Mouse (Mus musculus): ENCODE measurements around the gene Suco. TPM values are rescaled to one million over a fixed set of nuclear protein-coding genes. Genes with fewer than 3 reads are reported as not detected.

Gene Suco
- polyA plus RNA-seq, 1 experiment: 52.0 TPM

GRCm38 (mm10) chr1:161900129-161900528, 23.6 kb upstream of the Suco start:
- H3K9ac ChIP-seq (ENCODE audit: low read depth, poor library complexity, severe bottlenecking): no peak overlapping the region
- H3K27ac ChIP-seq (ENCODE audit: insufficient read depth, low read length): no peak overlapping the region
- no peaks in the 10 kb centered on the region for H3K9me3 ChIP-seq (replicated peaks; ENCODE audit: control insufficient read depth, insufficient read depth, low read length, poor library complexity, severe bottlenecking)
- TF ChIP-seq EP300 (IDR thresholded peaks at IDR 0.05; ENCODE audit: insufficient read depth, low read depth, low read length) (no peak), POLR2A (IDR thresholded peaks at IDR 0.05; ENCODE audit: insufficient read depth, low read length) (no peak)
- H3K4me3 ChIP-seq (ENCODE audit: low read depth, low read length): no peak overlapping the region
- no peaks in the 10 kb centered on the region for H3K36me3 ChIP-seq (ENCODE audit: control insufficient read depth, insufficient read depth, low read length, poor library complexity, severe bottlenecking)
- no peaks in the 10 kb centered on the region for H3K4me1 ChIP-seq (ENCODE audit: control insufficient read depth, insufficient read depth, low read length)
- H3K27me3 ChIP-seq (ENCODE audit: control insufficient read depth, insufficient read depth, low read length, poor library complexity, severe bottlenecking): no peaks in the 10 kb centered on the region

GRCm38 (mm10) chr1:161897235-161897634, 20.8 kb upstream of the Suco start:
- Histone ChIP-seq H3K27ac (ENCODE audit: insufficient read depth, low read length) (no peak overlapping the region), H3K9ac (ENCODE audit: low read depth, poor library complexity, severe bottlenecking) (no peak overlapping the region), H3K4me3 (ENCODE audit: low read depth, low read length) (no peak overlapping the region), H3K4me1 (ENCODE audit: control insufficient read depth, insufficient read depth, low read length) (no peaks in the 10 kb centered on the region), H3K27me3 (ENCODE audit: control insufficient read depth, insufficient read depth, low read length, poor library complexity, severe bottlenecking) (no peaks in the 10 kb centered on the region), H3K36me3 (ENCODE audit: control insufficient read depth, insufficient read depth, low read length, poor library complexity, severe bottlenecking) (no peaks in the 10 kb centered on the region), H3K9me3 (replicated peaks; ENCODE audit: control insufficient read depth, insufficient read depth, low read length, poor library complexity, severe bottlenecking) (no peaks in the 10 kb centered on the region)
- TF ChIP-seq EP300 (IDR thresholded peaks at IDR 0.05; ENCODE audit: insufficient read depth, low read depth, low read length) (no peak), CTCF (IDR thresholded peaks at IDR 0.05; ENCODE audit: low read depth, low read length) (no peak), POLR2A (IDR thresholded peaks at IDR 0.05; ENCODE audit: insufficient read depth, low read length) (no peak)

GRCm38 (mm10) chr1:161896130-161896529, 19.6 kb upstream of the Suco start:
- no peak overlapping the region for H3K27ac ChIP-seq (ENCODE audit: insufficient read depth, low read length)
- no peaks in the 10 kb centered on the region for H3K27me3 ChIP-seq (ENCODE audit: control insufficient read depth, insufficient read depth, low read length, poor library complexity, severe bottlenecking)
- no peaks in the 10 kb centered on the region for H3K4me1 ChIP-seq (ENCODE audit: control insufficient read depth, insufficient read depth, low read length)
- H3K9ac ChIP-seq (ENCODE audit: low read depth, poor library complexity, severe bottlenecking): no peak overlapping the region
- H3K36me3 ChIP-seq (ENCODE audit: control insufficient read depth, insufficient read depth, low read length, poor library complexity, severe bottlenecking): no peaks in the 10 kb centered on the region
- no peak for TF ChIP-seq EP300 (IDR thresholded peaks at IDR 0.05; ENCODE audit: insufficient read depth, low read depth, low read length)
- no peak for TF ChIP-seq POLR2A (IDR thresholded peaks at IDR 0.05; ENCODE audit: insufficient read depth, low read length)
- no peak for TF ChIP-seq CTCF (IDR thresholded peaks at IDR 0.05; ENCODE audit: low read depth, low read length)
- H3K4me3 ChIP-seq (ENCODE audit: low read depth, low read length): no peak overlapping the region
- H3K9me3 ChIP-seq (replicated peaks; ENCODE audit: control insufficient read depth, insufficient read depth, low read length, poor library complexity, severe bottlenecking): no peaks in the 10 kb centered on the region

- Histone ChIP-seq H3K9me3 (replicated peaks; ENCODE audit: control insufficient read depth, insufficient read depth, low read length, poor library complexity, severe bottlenecking) (no peaks in the 10 kb centered on the region), H3K4me1 (ENCODE audit: control insufficient read depth, insufficient read depth, low read length) (no peaks in the 10 kb centered on the region), H3K27me3 (ENCODE audit: control insufficient read depth, insufficient read depth, low read length, poor library complexity, severe bottlenecking) (no peaks in the 10 kb centered on the region), H3K27ac (ENCODE audit: insufficient read depth, low read length) (no peak overlapping the region), H3K36me3 (ENCODE audit: control insufficient read depth, insufficient read depth, low read length, poor library complexity, severe bottlenecking) (no peaks in the 10 kb centered on the region), H3K9ac (ENCODE audit: low read depth, poor library complexity, severe bottlenecking) (no peak overlapping the region), H3K4me3 (ENCODE audit: low read depth, low read length) (no peak overlapping the region)
- no peak for TF ChIP-seq POLR2A (IDR thresholded peaks at IDR 0.05; ENCODE audit: insufficient read depth, low read length)
- no peak for TF ChIP-seq EP300 (IDR thresholded peaks at IDR 0.05; ENCODE audit: insufficient read depth, low read depth, low read length)
- TF ChIP-seq CTCF (IDR thresholded peaks at IDR 0.05; ENCODE audit: low read depth, low read length): no peak
These were observed 18.5 kb upstream of the Suco start for GRCm38 (mm10) chr1:161895014-161895413.

- H3K9ac ChIP-seq (ENCODE audit: low read depth, poor library complexity, severe bottlenecking): no peak overlapping the region
- H3K4me3 ChIP-seq (ENCODE audit: low read depth, low read length): no peak overlapping the region
- H3K4me1 ChIP-seq (ENCODE audit: control insufficient read depth, insufficient read depth, low read length): no peaks in the 10 kb centered on the region
- TF ChIP-seq CTCF (IDR thresholded peaks at IDR 0.05; ENCODE audit: low read depth, low read length) (no peak), POLR2A (IDR thresholded peaks at IDR 0.05; ENCODE audit: insufficient read depth, low read length) (no peak), EP300 (IDR thresholded peaks at IDR 0.05; ENCODE audit: insufficient read depth, low read depth, low read length) (no peak)
- H3K36me3 ChIP-seq (ENCODE audit: control insufficient read depth, insufficient read depth, low read length, poor library complexity, severe bottlenecking): no peaks in the 10 kb centered on the region
- H3K27ac ChIP-seq (ENCODE audit: insufficient read depth, low read length): no peak overlapping the region
- H3K27me3 ChIP-seq (ENCODE audit: control insufficient read depth, insufficient read depth, low read length, poor library complexity, severe bottlenecking): no peaks in the 10 kb centered on the region
- no peaks in the 10 kb centered on the region for H3K9me3 ChIP-seq (replicated peaks; ENCODE audit: control insufficient read depth, insufficient read depth, low read length, poor library complexity, severe bottlenecking)
These were observed 18.1 kb upstream of the Suco start for GRCm38 (mm10) chr1:161894553-161894952.

GRCm38 (mm10) chr1:161894126-161894525, 17.6 kb upstream of the Suco start:
- H3K9ac ChIP-seq (ENCODE audit: low read depth, poor library complexity, severe bottlenecking): no peak overlapping the region
- no peaks in the 10 kb centered on the region for H3K27me3 ChIP-seq (ENCODE audit: control insufficient read depth, insufficient read depth, low read length, poor library complexity, severe bottlenecking)
- no peak overlapping the region for H3K27ac ChIP-seq (ENCODE audit: insufficient read depth, low read length)
- no peaks in the 10 kb centered on the region for H3K36me3 ChIP-seq (ENCODE audit: control insufficient read depth, insufficient read depth, low read length, poor library complexity, severe bottlenecking)
- no peak for TF ChIP-seq EP300 (IDR thresholded peaks at IDR 0.05; ENCODE audit: insufficient read depth, low read depth, low read length)
- no peaks in the 10 kb centered on the region for H3K4me1 ChIP-seq (ENCODE audit: control insufficient read depth, insufficient read depth, low read length)
- H3K9me3 ChIP-seq (replicated peaks; ENCODE audit: control insufficient read depth, insufficient read depth, low read length, poor library complexity, severe bottlenecking): no peaks in the 10 kb centered on the region
- no peak overlapping the region for H3K4me3 ChIP-seq (ENCODE audit: low read depth, low read length)
